Mouse (Mus musculus) neural tube, embryonic 15.5 days (tissue): ENCODE data around the gene Dmgdh. TPM values are rescaled to one million over a fixed set of nuclear protein-coding genes. Genes with fewer than 3 reads are reported as not detected.
A peak's percentile ranks its signal among the peaks of the same experiment; 100 is the strongest.

ENCODE experiments used
- ATAC-seq: fragments of 200-750 bp; cut with Nextera tagmentation; 2 replicates; pipeline ENCODE4 v1.8.0; 2017; ENCODE audit warnings: mild to moderate bottlenecking, moderate TSS enrichment, moderate library complexity; ENCODE audit not compliant: low FRiP score
- H3K27ac ChIP-seq: fragments of 300-500 bp; sonication (generic); replicated peaks from 2 replicates; pipeline ENCODE4 v1.5.1; 2015; ENCODE audit warnings: mild to moderate bottlenecking, inconsistent platforms
- H3K27me3 ChIP-seq: fragments of 300-500 bp; sonication (generic); replicated peaks from 2 replicates; pipeline ENCODE4 v1.6.1; 2015; ENCODE audit warnings: inconsistent platforms
- H3K36me3 ChIP-seq: fragments of 300-500 bp; sonication (generic); 2 replicates; pipeline ENCODE4 v1.6.1; 2015; ENCODE audit warnings: inconsistent platforms
- H3K4me1 ChIP-seq: fragments of 300-500 bp; sonication (generic); 2 replicates; pipeline ENCODE4 v1.6.1; 2015; ENCODE audit warnings: inconsistent platforms
- H3K4me2 ChIP-seq: fragments of 300-500 bp; sonication (generic); 2 replicates; pipeline ENCODE4 v1.6.1; 2015; ENCODE audit warnings: inconsistent platforms, mild to moderate bottlenecking, moderate library complexity
- H3K4me3 ChIP-seq: fragments of 300-500 bp; sonication (generic); replicated peaks from 2 replicates; pipeline ENCODE4 v1.5.1; 2015; ENCODE audit warnings: mild to moderate bottlenecking, inconsistent platforms
- H3K9ac ChIP-seq: fragments of 300-500 bp; sonication (generic); replicated peaks from 2 replicates; pipeline ENCODE4 v1.6.1; 2015; ENCODE audit warnings: mild to moderate bottlenecking, inconsistent platforms
- H3K9me3 ChIP-seq: fragments of 300-500 bp; sonication (generic); replicated peaks from 2 replicates; pipeline ENCODE4 v1.6.1; 2016; ENCODE audit warnings: inconsistent platforms
- WGBS: fragments of 180-500 bp; shearing (Covaris S2); methylation state at CpG from one replicate; pipeline ENCODE4 v1.1.7; 2015; ENCODE audit warnings: mixed read lengths; 5-methylcytosine and 5-hydroxymethylcytosine counted together
- microRNA-seq: library from miRNA; unstranded; fragments of <30 nt; microRNA quantifications from one replicate; pipeline ENCODE4, GENCODE M21; 2017
- polyA plus RNA-seq: library from polyadenylated mRNA; unstranded; fragments of >200 nt; fragmentation: Nextera tagmentation; extraction: Ambion mirVana; gene quantifications from 2 replicates; pipeline ENCODE4 v1.2.1, GENCODE M21; 2015

The Dmgdh gene
- polyA plus RNA-seq, 1 experiment from 2014 or later: 0.18 TPM

DNA sequence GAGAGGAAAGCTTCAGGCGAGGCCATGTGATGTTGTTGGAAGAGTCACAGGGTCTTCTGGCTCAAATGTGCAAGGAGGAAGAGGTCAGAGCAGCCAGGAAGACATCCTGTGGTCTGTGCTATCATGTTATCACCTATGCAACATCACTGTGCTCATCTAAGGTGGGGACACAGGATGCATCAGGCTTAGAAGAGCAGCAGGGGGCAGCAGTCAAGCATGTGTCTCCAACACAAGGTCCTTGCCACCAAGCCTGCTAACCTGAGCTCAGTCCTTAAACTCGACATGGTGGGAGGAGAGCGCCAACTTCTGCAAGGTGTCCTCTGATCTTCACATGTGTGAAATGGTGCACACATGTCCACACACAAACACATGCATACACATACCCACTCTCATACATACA lies 111.1 kb downstream of the Dmgdh start:
- 74% methylated on average over 3 of the region's 3 CpGs for WGBS
- Histone ChIP-seq H3K36me3 (no peaks in the 10 kb centered on the region), H3K9ac (no peak overlapping the region), H3K4me1 (peaks cover 5% of the 10 kb centered on the region; the same call in 1 of the 2 replicates), H3K27me3 (no peaks in the 10 kb centered on the region), H3K9me3 (0 out of 2 replicates have a peak, but pooled peaks cover 3% of the 10 kb centered on the region), H3K4me2 (no peak overlapping the region), H3K27ac (no peak overlapping the region), H3K4me3 (no peak overlapping the region)
- ATAC-seq: no peak

DNA sequence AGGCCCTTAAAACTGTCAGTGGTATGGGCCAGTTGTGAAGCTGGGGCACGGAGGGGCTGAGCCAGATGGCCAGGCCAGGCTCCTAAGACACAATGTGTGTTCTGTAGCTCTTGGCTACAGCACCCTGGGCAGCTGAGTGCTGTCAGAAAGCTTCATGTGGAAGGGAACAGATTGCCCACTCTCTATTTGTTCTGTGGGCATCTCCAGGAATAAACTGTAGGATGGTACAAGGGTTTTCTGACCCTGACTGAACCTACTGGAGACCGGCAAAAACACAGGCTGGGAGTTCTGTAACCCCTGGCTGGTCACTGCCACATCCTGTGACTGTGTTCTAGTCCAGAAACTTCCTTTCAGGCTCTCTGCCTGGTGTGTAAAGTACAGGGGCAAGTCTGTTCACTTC lies 111.8 kb downstream of the Dmgdh start:
- Histone ChIP-seq H3K4me1 (peaks cover 5% of the 10 kb centered on the region; the same call in 1 of the 2 replicates), H3K9ac (no peak overlapping the region), H3K36me3 (no peaks in the 10 kb centered on the region), H3K27ac (no peak overlapping the region), H3K27me3 (no peaks in the 10 kb centered on the region), H3K4me3 (no peak overlapping the region), H3K4me2 (no peak overlapping the region), H3K9me3 (0 out of 2 replicates have a peak, but pooled peaks cover 3% of the 10 kb centered on the region)
- 77% methylated on average over 2 of the region's 2 CpGs for WGBS
- ATAC-seq: no peak

DNA sequence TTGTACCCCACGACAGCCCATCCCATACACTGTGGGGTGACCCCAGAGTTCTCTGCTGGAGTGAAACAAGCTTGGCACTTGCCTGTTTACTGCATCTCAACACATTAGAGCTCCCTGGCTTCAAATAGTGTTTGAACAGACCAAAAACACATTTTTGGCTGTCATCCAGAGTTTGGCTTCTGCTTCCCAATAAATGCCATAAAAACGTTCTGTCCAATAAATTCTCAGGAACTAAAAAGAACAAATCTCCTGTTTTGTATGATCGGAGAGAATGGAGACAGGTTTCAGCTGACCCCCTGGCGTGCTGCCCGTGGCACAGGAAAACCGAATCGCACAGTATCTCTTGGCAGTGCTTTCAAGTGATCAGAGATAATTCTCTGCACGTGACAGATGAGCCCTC lies 113.4 kb downstream of the Dmgdh start:
- WGBS: 33% methylated on average over 8 of the region's 8 CpGs
- Histone ChIP-seq H3K9me3 (no peaks in the 10 kb centered on the region), H3K27me3 (no peaks in the 10 kb centered on the region), H3K4me1 (peaks cover 5% of the 10 kb centered on the region; the same call in 1 of the 2 replicates), H3K36me3 (no peaks in the 10 kb centered on the region), H3K4me2 (no peak overlapping the region), H3K4me3 (no peak overlapping the region), H3K27ac (no peak overlapping the region), H3K9ac (no peak overlapping the region)
- no peak for ATAC-seq

DNA sequence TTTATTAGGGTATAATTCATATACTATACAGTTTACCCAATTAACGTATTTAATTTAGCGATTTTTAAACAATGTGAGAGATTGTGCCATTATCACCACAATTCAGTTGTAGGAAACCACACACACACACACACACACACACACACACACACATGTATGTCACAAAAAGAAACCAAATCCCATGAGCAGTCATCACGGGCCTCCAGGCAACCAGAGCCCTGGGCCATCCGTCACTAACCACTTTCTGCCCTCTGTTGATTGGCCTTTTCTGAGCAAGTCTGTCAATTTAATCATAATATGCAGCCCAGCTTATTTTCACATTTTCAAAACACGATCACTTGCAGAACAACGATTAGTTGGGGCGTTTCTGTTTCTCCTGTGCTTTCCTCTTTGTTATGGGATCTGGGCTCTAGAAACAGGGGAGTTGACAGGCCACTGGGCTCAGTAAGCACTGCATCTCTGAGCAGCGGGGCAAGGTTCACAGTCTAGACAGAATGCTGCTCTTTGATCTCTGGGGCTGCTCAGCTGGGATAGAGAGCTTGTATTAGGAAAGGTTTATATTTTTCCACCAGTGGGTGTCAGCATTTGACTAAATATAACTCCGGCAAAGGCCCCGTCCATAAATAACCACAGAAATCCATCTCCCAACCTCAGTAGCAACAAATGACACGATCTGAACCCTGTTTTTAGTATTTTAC lies 118.9 kb downstream of the Dmgdh start:
- H3K4me2 ChIP-seq: no peak overlapping the region
- H3K27ac ChIP-seq: no peak overlapping the region
- ATAC-seq: peak; percentile 75
- 54% methylated on average over 11 of the region's 11 CpGs for WGBS
- H3K4me3 ChIP-seq: no peak overlapping the region
- no peaks in the 10 kb centered on the region for H3K9me3 ChIP-seq
- H3K36me3 ChIP-seq: no peaks in the 10 kb centered on the region
- H3K27me3 ChIP-seq: peaks cover 4% of the 10 kb centered on the region; the same call in 1 of the 2 replicates
- H3K9ac ChIP-seq: no peak overlapping the region
- peaks cover 8% of the 10 kb centered on the region for H3K4me1 ChIP-seq

DNA sequence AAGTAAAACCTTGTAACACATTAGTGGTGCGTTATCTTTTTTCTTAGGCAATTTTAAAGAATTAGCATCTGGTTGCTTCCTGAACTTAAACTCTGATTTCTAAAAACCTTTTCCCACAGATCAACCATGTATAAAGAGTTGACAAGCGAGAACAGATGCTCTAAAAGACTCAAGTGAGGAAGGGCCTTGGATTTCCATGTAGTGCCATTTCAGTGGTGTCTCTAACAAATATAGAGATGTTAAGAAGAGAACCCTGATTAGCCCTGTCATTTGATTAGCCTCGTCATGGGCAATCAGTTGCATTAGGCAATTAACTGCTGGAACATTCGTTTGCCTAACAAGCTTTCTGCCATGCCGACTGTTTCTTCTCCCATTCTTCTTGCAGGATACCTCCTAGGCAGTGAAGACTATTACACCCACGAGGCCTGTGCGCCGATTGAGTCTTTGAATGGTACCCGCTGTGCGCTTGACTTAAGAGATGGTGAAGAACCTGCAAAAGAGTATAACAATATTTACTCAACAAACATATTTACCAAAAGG lies 119.5 kb downstream of the Dmgdh start:
- WGBS: 50% methylated on average over 10 of the region's 10 CpGs
- Histone ChIP-seq H3K27me3 (peaks cover 4% of the 10 kb centered on the region; the same call in 1 of the 2 replicates), H3K4me1 (peaks cover 8% of the 10 kb centered on the region), H3K4me3 (no peak overlapping the region), H3K36me3 (no peaks in the 10 kb centered on the region), H3K9ac (no peak overlapping the region), H3K27ac (no peak overlapping the region), H3K4me2 (no peak overlapping the region), H3K9me3 (no peaks in the 10 kb centered on the region)
- no peak for ATAC-seq

- Histone ChIP-seq H3K4me1 (peaks cover 8% of the 10 kb centered on the region), H3K27ac (no peak overlapping the region), H3K27me3 (peaks cover 4% of the 10 kb centered on the region; the same call in 1 of the 2 replicates), H3K9me3 (no peaks in the 10 kb centered on the region), H3K36me3 (no peaks in the 10 kb centered on the region), H3K4me2 (no peak overlapping the region), H3K4me3 (no peak overlapping the region), H3K9ac (no peak overlapping the region)
- ATAC-seq: no peak
- 85% methylated on average over 5 of the region's 5 CpGs for WGBS
These were observed 122.9 kb downstream of the Dmgdh start for GRCm38 (mm10) chr13:93797011-93797600.

Small RNA genes within 50 kb of the gene (microRNA-seq; reads per million reads assigned to microRNA genes)
- gene Mir5624: not detected

Other genes with a start within 250 kb of the Dmgdh start
- 6.6 and 7.6 TPM in 2 replicates for gene Jmy, start 174.6 kb upstream of the Dmgdh start, polyA plus RNA-seq
- 0.14 and 0.20 TPM in 2 replicates for gene Bhmt, start 36.5 kb upstream of the Dmgdh start, polyA plus RNA-seq
- 0.17 TPM in 1 of 2 replicates, not detected in the other for gene Bhmt2, start 131 bp upstream of the Dmgdh start, polyA plus RNA-seq
- gene Arsb, start 97.2 kb downstream of the Dmgdh start, polyA plus RNA-seq: 8.9 and 10.2 TPM in 2 replicates